Comparison of ENCODE assay signal across 15 mouse cellular contexts in the genomic region with DNA sequence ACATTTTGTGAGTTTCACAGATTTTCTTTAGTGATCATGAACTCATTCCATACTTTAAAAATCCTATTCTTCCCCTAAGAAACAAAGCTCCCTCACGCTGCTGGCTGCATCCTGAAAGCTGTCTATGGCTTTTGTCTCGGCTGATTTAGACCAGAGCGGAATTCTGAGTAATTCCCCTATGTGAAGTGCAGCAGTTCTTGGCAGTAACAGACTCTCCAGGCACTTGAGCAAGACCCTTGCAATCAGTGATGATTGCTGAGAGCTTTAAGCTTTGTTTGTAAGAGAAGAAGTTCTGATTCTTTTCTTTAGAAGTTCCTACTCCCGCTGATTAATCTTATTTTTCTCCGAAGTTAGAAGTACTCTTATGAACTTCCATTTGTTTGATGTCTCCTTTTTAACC. TPM values are rescaled to one million over a fixed set of nuclear protein-coding genes. Genes with fewer than 3 reads are reported as not detected.
A peak's percentile ranks its signal among the peaks of the same experiment; 100 is the strongest.
DNase-seq lines count a peak whose midpoint lies in the region; ATAC-seq and TF ChIP-seq lines count a peak whose summit lies in the region.
"Had no signal": no experiment of that assay in that cellular context is flagged by ENCODE, and none has a peak within 500 bp of the region (broad histone marks: within the 10 kb centered on the region; RNA-seq: fewer than 3 reads in every experiment).

No protein-coding gene starts in this region.

- H3K4me1 ChIP-seq in kidney, embryonic 16.5 days (ENCODE audit: insufficient read depth, low read length): peaks cover 29% of the 10 kb centered on the region
- peaks cover 4% of the 10 kb centered on the region; the same call in 1 of the 2 replicates for H3K4me1 ChIP-seq in kidney, adult 2 months (ENCODE audit: control insufficient read depth, insufficient read depth, low read length)
- H3K4me1 ChIP-seq in intestine, embryonic 16.5 days (ENCODE audit: control insufficient read depth, insufficient read depth, low read length): peaks cover 9% of the 10 kb centered on the region; the same call in 1 of the 2 replicates

- 52% methylated on average over 5 of the region's 5 CpGs for WGBS in kidney, embryonic 16.5 days
- WGBS in kidney, adult 2 months: 67% methylated on average over 5 of the region's 5 CpGs
- WGBS in intestine, embryonic 16.5 days: 34% methylated on average over 5 of the region's 5 CpGs

- peak overlapping the region; percentile 71 for H3K27ac ChIP-seq in kidney, embryonic 16.5 days (ENCODE audit: low read length)
- no peak overlapping the region for H3K27ac ChIP-seq in kidney, adult 2 months (ENCODE audit: insufficient read depth, low read depth, low read length)
- peak overlapping the region; percentile 49; the same call in 1 of the 2 replicates for H3K27ac ChIP-seq in intestine, embryonic 16.5 days (ENCODE audit: low read length)
- H3K27ac ChIP-seq: hindbrain, embryonic 14.5 days; liver, embryonic 14.5 days; midbrain, embryonic 12.5 days had no signal

- H3K27me3 ChIP-seq in kidney, embryonic 16.5 days (ENCODE audit: insufficient read depth, low read length): no peaks in the 10 kb centered on the region
- H3K27me3 ChIP-seq in kidney, adult 2 months (replicated peaks; ENCODE audit: control insufficient read depth, insufficient read depth, low read length): no peaks in the 10 kb centered on the region
- H3K27me3 ChIP-seq in intestine, embryonic 16.5 days (replicated peaks; ENCODE audit: control insufficient read depth, insufficient read depth, low read length): no peaks in the 10 kb centered on the region
- H3K27me3 ChIP-seq: midbrain, embryonic 12.5 days had no signal

- H3K4me2 ChIP-seq in kidney, embryonic 16.5 days (replicated peaks; ENCODE audit: low read depth, low read length): no peak overlapping the region
- no peak overlapping the region for H3K4me2 ChIP-seq in intestine, embryonic 16.5 days (ENCODE audit: low read depth, low read length)
- H3K4me2 ChIP-seq: hindbrain, embryonic 14.5 days; midbrain, embryonic 12.5 days had no signal

- TF ChIP-seq CTCF in kidney, adult 2 months (conservative IDR thresholded peaks at IDR 0.05; ENCODE audit: insufficient read depth, insufficient read length, low read depth, low read length): no peak

- H3K4me3 ChIP-seq in kidney, embryonic 16.5 days (ENCODE audit: low read length): no peak overlapping the region
- H3K4me3 ChIP-seq in kidney, adult 2 months (ENCODE audit: insufficient read depth, low read depth, low read length): no peak overlapping the region
- H3K4me3 ChIP-seq in intestine, embryonic 16.5 days (ENCODE audit: low read length): no peak overlapping the region
- H3K4me3 ChIP-seq: midbrain, embryonic 12.5 days had no signal

- H3K9ac ChIP-seq in kidney, embryonic 16.5 days (replicated peaks; ENCODE audit: low read length): no peak overlapping the region
- no peak overlapping the region for H3K9ac ChIP-seq in intestine, embryonic 16.5 days (ENCODE audit: low read depth, low read length)
- H3K9ac ChIP-seq: hindbrain, embryonic 14.5 days; liver, embryonic 14.5 days; midbrain, embryonic 12.5 days had no signal

- DNase-seq in heart, adult 11 months: peak; percentile 34
- DNase-seq in heart, adult 9 months (ENCODE audit: low spot score in 2 of 2): no peak
- no peak for DNase-seq in kidney, adult 2 months
- peak; percentile 64 for DNase-seq in adipocyte (ENCODE audit: low spot score)
- no peak for DNase-seq in thymus, adult 18-20 months
- no peak for DNase-seq in spleen, adult 12 weeks (ENCODE audit: low spot score)
- DNase-seq: B cell, adult 2 months; cerebellum, postnatal 10 days had no signal

- no peak for ATAC-seq in kidney, embryonic 16.5 days (ENCODE audit: low FRiP score, low TSS enrichment)
- no peak for ATAC-seq in intestine, embryonic 16.5 days

- no peaks in the 10 kb centered on the region for H3K36me3 ChIP-seq in kidney, embryonic 16.5 days (ENCODE audit: insufficient read depth, low read length)
- no peaks in the 10 kb centered on the region for H3K36me3 ChIP-seq in kidney, adult 2 months (ENCODE audit: control insufficient read depth, insufficient read depth, low read length)
- no peaks in the 10 kb centered on the region for H3K36me3 ChIP-seq in intestine, embryonic 16.5 days (ENCODE audit: control insufficient read depth, insufficient read depth, low read length)
- H3K36me3 ChIP-seq: G1E; midbrain, embryonic 12.5 days had no signal

- TF ChIP-seq POLR2A in kidney, adult 2 months (IDR thresholded peaks at IDR 0.05; ENCODE audit: low read depth, low read length): no peak

- no peaks in the 10 kb centered on the region for H3K9me3 ChIP-seq in kidney, embryonic 16.5 days (ENCODE audit: low read length)
- no peaks in the 10 kb centered on the region for H3K9me3 ChIP-seq in intestine, embryonic 16.5 days (ENCODE audit: control insufficient read depth, low read length)
- H3K9me3 ChIP-seq: G1E; midbrain, embryonic 12.5 days had no signal

RNA-seq across cellular contexts. Expression of a gene that starts 3.9 kb away (rescaled TPM):
- polyA plus RNA-seq in kidney, embryonic 16.5 days (2015; fragmentation: Nextera tagmentation; extraction: Ambion mirVana): 20.6 and 21.6 TPM in 2 replicates
- polyA plus RNA-seq in kidney, adult 2 months (2012; rRNA removed): 2.6 and 2.9 TPM in 2 replicates
- polyA plus RNA-seq in intestine, embryonic 16.5 days (2015; fragmentation: Nextera tagmentation; extraction: Ambion mirVana): 6.2 and 6.6 TPM in 2 replicates

RNA-seq across cellular contexts. Expression of a gene that starts 25.9 kb away (rescaled TPM):
- polyA plus RNA-seq in kidney, embryonic 16.5 days (2015; fragmentation: Nextera tagmentation; extraction: Ambion mirVana): 2,098 and 2,228 TPM in 2 replicates
- 8.4 and 16.5 TPM in 2 replicates for polyA plus RNA-seq in kidney, adult 2 months (2012; rRNA removed)
- 558 and 560 TPM in 2 replicates for polyA plus RNA-seq in intestine, embryonic 16.5 days (2015; fragmentation: Nextera tagmentation; extraction: Ambion mirVana)

RNA-seq across cellular contexts. Expression of a gene that starts 58.4 kb away (rescaled TPM):
- polyA plus RNA-seq in kidney, embryonic 16.5 days (2015; fragmentation: Nextera tagmentation; extraction: Ambion mirVana): 1.8 and 2.4 TPM in 2 replicates
- polyA plus RNA-seq in kidney, adult 2 months (2012; rRNA removed): 0.11 TPM in 1 of 2 replicates, not detected in the other
- 358 and 408 TPM in 2 replicates for polyA plus RNA-seq in intestine, embryonic 16.5 days (2015; fragmentation: Nextera tagmentation; extraction: Ambion mirVana)
- polyA plus RNA-seq: G1E; neural tube, embryonic 11.5 days had no signal

Comparison
In these comparisons a context has a peak if more than half of its experiments do, and no peak if none do; other contexts are left out.
1. DNase-seq: peak in heart, adult 11 months (single experiment) and adipocyte (single experiment); none in heart, adult 9 months (0 of 2), kidney, adult 2 months (single experiment), thymus, adult 18-20 months (0 of 2) and spleen, adult 12 weeks (single experiment).
2. RNA of a gene that starts 25.9 kb away (polyA plus RNA-seq): 2,098 to 2,228 TPM in kidney, embryonic 16.5 days and 558 to 560 TPM in intestine, embryonic 16.5 days; 8.4 to 16.5 TPM in kidney, adult 2 months; every median in the first group is over 10 times any median in the second.
3. RNA of a gene that starts 58.4 kb away (polyA plus RNA-seq): 358 to 408 TPM in intestine, embryonic 16.5 days; 1.8 to 2.4 TPM in kidney, embryonic 16.5 days and 0.11 TPM in kidney, adult 2 months; every median in the first group is over 100 times any median in the second.